In genomic region chr2:169061520-169061919, GRCm38 (mm10) we compare ENCODE assay signal across 7 mouse cellular contexts.
DNase-seq lines count a peak whose midpoint lies in the region; ATAC-seq lines count a peak whose summit lies in the region.

No protein-coding gene starts in this region.

- intact Hi-C loops in gastrocnemius, postnatal 36 days (cut with DNase I): loop anchor here (1.0 to 5.0 kb wide), 2 partner anchors 46 to 1041 kb away; no protein-coding TSS in a partner anchor
- intact Hi-C loops in left cerebral cortex, postnatal 14 days (cut with DNase I): loop anchor here (5.0 to 10.0 kb wide), 3 partner anchors 46 to 1041 kb away; no protein-coding TSS in a partner anchor

- no peaks in the 10 kb centered on the region for H3K36me3 ChIP-seq in intestine, embryonic 16.5 days (ENCODE audit: control insufficient read depth, insufficient read depth, low read length)
- no peaks in the 10 kb centered on the region for H3K36me3 ChIP-seq in midbrain, embryonic 11.5 days (ENCODE audit: control insufficient read depth, insufficient read depth, low read length)

- peak; percentile 63 for ATAC-seq in intestine, embryonic 16.5 days
- no peak for ATAC-seq in midbrain, embryonic 11.5 days (ENCODE audit: low FRiP score)

- 3% methylated on average over 11 of the region's 11 CpGs for WGBS in intestine, embryonic 16.5 days
- WGBS in midbrain, embryonic 11.5 days: 12% methylated on average over 11 of the region's 11 CpGs

- no peaks in the 10 kb centered on the region for H3K4me1 ChIP-seq in intestine, embryonic 16.5 days (ENCODE audit: control insufficient read depth, insufficient read depth, low read length)
- H3K4me1 ChIP-seq in midbrain, embryonic 11.5 days (ENCODE audit: control insufficient read depth, insufficient read depth, low read length): no peaks in the 10 kb centered on the region

- no peak overlapping the region for H3K4me3 ChIP-seq in intestine, embryonic 16.5 days (ENCODE audit: low read length)
- no peak overlapping the region for H3K4me3 ChIP-seq in midbrain, embryonic 11.5 days (ENCODE audit: low read depth, low read length)

- H3K4me2 ChIP-seq in intestine, embryonic 16.5 days (ENCODE audit: low read depth, low read length): peak overlapping the region; percentile 33; the same call in 1 of the 2 replicates
- H3K4me2 ChIP-seq in midbrain, embryonic 11.5 days: no peak overlapping the region

- peak; percentile 74 for DNase-seq in adrenal gland, postnatal 25 days
- DNase-seq in embryo, embryonic 10.5 days (ENCODE audit: low spot score): peak; percentile 96
- peak; percentile 52 to 70 for DNase-seq in gastrocnemius, postnatal 36 days
- DNase-seq in left cerebral cortex, postnatal 14 days (ENCODE audit: low spot score in 2 of 2): peak; percentile 86 to 91
- DNase-seq in midbrain, embryonic 11.5 days (ENCODE audit: low spot score, missing footprints): peak; percentile 98
- DNase-seq in spleen, postnatal 36 days (ENCODE audit: low spot score in 2 of 2): peak; percentile 10 to 27

- H3K9ac ChIP-seq in intestine, embryonic 16.5 days (ENCODE audit: low read depth, low read length): peak overlapping the region; percentile 30; the same call in 1 of the 2 replicates
- H3K9ac ChIP-seq in midbrain, embryonic 11.5 days (ENCODE audit: low read length): no peak overlapping the region

- no peak overlapping the region for H3K27ac ChIP-seq in intestine, embryonic 16.5 days (ENCODE audit: low read length)
- H3K27ac ChIP-seq in midbrain, embryonic 11.5 days (ENCODE audit: low read depth, low read length): no peak overlapping the region

- H3K27me3 ChIP-seq in intestine, embryonic 16.5 days (replicated peaks; ENCODE audit: control insufficient read depth, insufficient read depth, low read length): no peaks in the 10 kb centered on the region
- H3K27me3 ChIP-seq in midbrain, embryonic 11.5 days (ENCODE audit: control insufficient read depth, insufficient read depth, low read length): no peaks in the 10 kb centered on the region

- peaks cover 4% of the 10 kb centered on the region; the same call in 1 of the 2 replicates for H3K9me3 ChIP-seq in intestine, embryonic 16.5 days (ENCODE audit: control insufficient read depth, low read length)
- no peaks in the 10 kb centered on the region; the same call in 1 of the 2 replicates for H3K9me3 ChIP-seq in midbrain, embryonic 11.5 days (ENCODE audit: control insufficient read depth, low read length)

Comparison
In these comparisons a context has a peak if more than half of its experiments do, and no peak if none do; other contexts are left out.
1. DNase-seq: peak in every context shown above with its lines; median percentile 98 in midbrain, embryonic 11.5 days; 96 in embryo, embryonic 10.5 days; 88 in left cerebral cortex, postnatal 14 days; 74 in adrenal gland, postnatal 25 days; 61 in gastrocnemius, postnatal 36 days; 18 in spleen, postnatal 36 days.